Mouse (Mus musculus): ENCODE measurements around the gene Ano2. TPM values are rescaled to one million over a fixed set of nuclear protein-coding genes. Genes with fewer than 3 reads are reported as not detected.

Ano2 gene
- total and polyA plus RNA-seq, 3 experiments, result not detected

- Histone ChIP-seq H3K4me1 (ENCODE audit: control insufficient read depth in 1 of 2, insufficient read depth in 2 of 2) (peaks cover 0 to 3% of the 10 kb centered on the region in 2 experiments; a peak in 2 of 4 replicates), H3K4me2 (ENCODE audit: insufficient read depth, low read depth, poor library complexity, severe bottlenecking) (no peak overlapping the region), H3K27me3 (replicated peaks) (peaks cover 76% of the 10 kb centered on the region), H3K9me3 (replicated peaks; ENCODE audit: low read length) (no peaks in the 10 kb centered on the region), H3K79me2 (replicated peaks; ENCODE audit: control insufficient read depth, extremely low read depth, insufficient read depth, poor library complexity, severe bottlenecking) (no peaks in the 10 kb centered on the region), H3K27ac (ENCODE audit: insufficient read depth, low read depth) (no peak overlapping the region), H3K9ac (ENCODE audit: insufficient read depth, low read depth) (no peak overlapping the region), H3K4me3 (replicated peaks in 1 of 3; ENCODE audit: low read depth in 2 of 3, low read length in 2 of 3, poor library complexity in 1 of 3) (no peak overlapping the region), H3K36me3 (replicated peaks in 1 of 2; ENCODE audit: control insufficient read depth in 1 of 2, insufficient read depth in 1 of 2, low read length in 1 of 2) (no peaks in the 10 kb centered on the region)
- DNase-seq (ENCODE audit: extremely low read depth), result no peak
- no peak for TF ChIP-seq MAZ (IDR thresholded peaks at IDR 0.05; ENCODE audit: low read depth, low read length)
- TF ChIP-seq USF2 (conservative IDR thresholded peaks at IDR 0.05; ENCODE audit: low read depth, low read length), result no peak
- no peak for TF ChIP-seq BHLHE40 (IDR thresholded peaks at IDR 0.05; ENCODE audit: low read depth, low read length)
- no peak for TF ChIP-seq MAX (IDR thresholded peaks at IDR 0.05; ENCODE audit: low read length)
- TF ChIP-seq JUN (IDR thresholded peaks at IDR 0.05; ENCODE audit: insufficient read depth, low read depth, low read length), result no peak
- TF ChIP-seq CTCF (conservative IDR thresholded peaks at IDR 0.05 in 1 of 2, IDR thresholded peaks at IDR 0.05 in 1 of 2; ENCODE audit: low read depth in 2 of 2, low read length in 2 of 2), result no peak
- no peak for TF ChIP-seq EP300 (IDR thresholded peaks at IDR 0.05; ENCODE audit: low read length)
- TF ChIP-seq ZC3H11A (IDR thresholded peaks at IDR 0.05; ENCODE audit: low read depth, low read length), result no peak
- TF ChIP-seq ZKSCAN1 (IDR thresholded peaks at IDR 0.05; ENCODE audit: borderline replicate concordance, low read depth, low read length), result no peak
- no peak for TF ChIP-seq MXI1 (IDR thresholded peaks at IDR 0.05; ENCODE audit: low read depth, low read length)
- TF ChIP-seq USF1 (IDR thresholded peaks at IDR 0.05; ENCODE audit: low read depth, low read length), result no peak
- dilution Hi-C loops (cut with MboI; ENCODE audit: extremely low pct_ligation_motif_present, extremely low pct_unique_long_range_greater_than_20kb, low sequenced_read_pairs), result no loop called here
- in situ Hi-C loops (cut with MboI; ENCODE audit: low pct_ligation_motif_present, low pct_unique_long_range_greater_than_20kb, low sequenced_read_pairs), result no loop called here
These were observed 161.0 kb downstream of the Ano2 start for GRCm38 (mm10) chr6:125851196-125851595.

- Histone ChIP-seq H3K9ac (ENCODE audit: insufficient read depth, low read depth) (no peak overlapping the region), H3K4me1 (ENCODE audit: control insufficient read depth in 1 of 2, insufficient read depth in 2 of 2) (no peaks in the 10 kb centered on the region), H3K4me2 (ENCODE audit: insufficient read depth, low read depth, poor library complexity, severe bottlenecking) (no peak overlapping the region), H3K9me3 (replicated peaks; ENCODE audit: low read length) (no peaks in the 10 kb centered on the region), H3K4me3 (replicated peaks in 1 of 3; ENCODE audit: low read depth in 2 of 3, low read length in 2 of 3, poor library complexity in 1 of 3) (no peak overlapping the region), H3K79me2 (replicated peaks; ENCODE audit: control insufficient read depth, extremely low read depth, insufficient read depth, poor library complexity, severe bottlenecking) (no peaks in the 10 kb centered on the region), H3K27ac (ENCODE audit: insufficient read depth, low read depth) (no peak overlapping the region), H3K36me3 (replicated peaks in 1 of 2; ENCODE audit: control insufficient read depth in 1 of 2, insufficient read depth in 1 of 2, low read length in 1 of 2) (no peaks in the 10 kb centered on the region), H3K27me3 (replicated peaks) (peaks cover 78% of the 10 kb centered on the region)
- TF ChIP-seq CTCF (conservative IDR thresholded peaks at IDR 0.05 in 1 of 2, IDR thresholded peaks at IDR 0.05 in 1 of 2; ENCODE audit: low read depth in 2 of 2, low read length in 2 of 2) (no peak), ZC3H11A (IDR thresholded peaks at IDR 0.05; ENCODE audit: low read depth, low read length) (no peak), POLR2A (IDR thresholded peaks at IDR 0.05; ENCODE audit: low read depth, low read length) (no peak), TBP (conservative IDR thresholded peaks at IDR 0.05; ENCODE audit: low read depth, low read length) (no peak), MYC (IDR thresholded peaks at IDR 0.05; ENCODE audit: low read depth, low read length) (no peak)
- no peak for DNase-seq (ENCODE audit: extremely low read depth)
- in situ Hi-C loops (cut with MboI; ENCODE audit: low pct_ligation_motif_present, low pct_unique_long_range_greater_than_20kb, low sequenced_read_pairs) (no loop called here), dilution Hi-C loops (cut with MboI; ENCODE audit: extremely low pct_ligation_motif_present, extremely low pct_unique_long_range_greater_than_20kb, low sequenced_read_pairs) (no loop called here)
These were observed 168.1 kb downstream of the Ano2 start for GRCm38 (mm10) chr6:125858294-125858693.

- H3K9ac ChIP-seq (ENCODE audit: insufficient read depth, low read depth), result no peak overlapping the region
- peak; percentile 2 for DNase-seq (ENCODE audit: extremely low read depth)
- dilution Hi-C loops (cut with MboI; ENCODE audit: extremely low pct_ligation_motif_present, extremely low pct_unique_long_range_greater_than_20kb, low sequenced_read_pairs) (no loop called here), in situ Hi-C loops (cut with MboI; ENCODE audit: low pct_ligation_motif_present, low pct_unique_long_range_greater_than_20kb, low sequenced_read_pairs) (no loop called here)
- no peaks in the 10 kb centered on the region for H3K9me3 ChIP-seq (replicated peaks; ENCODE audit: low read length)
- peaks cover 89% of the 10 kb centered on the region for H3K27me3 ChIP-seq (replicated peaks)
- TF ChIP-seq BHLHE40 (IDR thresholded peaks at IDR 0.05; ENCODE audit: low read depth, low read length), result no peak
- peak; percentile 19; the same call in 1 of the 2 replicates for TF ChIP-seq RAD21 (IDR thresholded peaks at IDR 0.05; ENCODE audit: low read depth, low read length)
- no peak for TF ChIP-seq PAX5 (IDR thresholded peaks at IDR 0.05; ENCODE audit: low read length)
- TF ChIP-seq CTCF (conservative IDR thresholded peaks at IDR 0.05 in 1 of 2, IDR thresholded peaks at IDR 0.05 in 1 of 2; ENCODE audit: low read depth in 2 of 2, low read length in 2 of 2), result peak in 1 of 2 experiments; percentile 50; a peak in 2 of 4 replicates
- peak; percentile 20; the same call in 1 of the 2 replicates for TF ChIP-seq SMC3 (IDR thresholded peaks at IDR 0.05; ENCODE audit: low read depth, low read length)
- H3K27ac ChIP-seq (ENCODE audit: insufficient read depth, low read depth), result no peak overlapping the region
- H3K4me3 ChIP-seq (replicated peaks in 1 of 3; ENCODE audit: low read depth in 2 of 3, low read length in 2 of 3, poor library complexity in 1 of 3), result no peak overlapping the region
- no peaks in the 10 kb centered on the region for H3K79me2 ChIP-seq (replicated peaks; ENCODE audit: control insufficient read depth, extremely low read depth, insufficient read depth, poor library complexity, severe bottlenecking)
- H3K4me2 ChIP-seq (ENCODE audit: insufficient read depth, low read depth, poor library complexity, severe bottlenecking), result no peak overlapping the region
- H3K36me3 ChIP-seq (replicated peaks in 1 of 2; ENCODE audit: control insufficient read depth in 1 of 2, insufficient read depth in 1 of 2, low read length in 1 of 2), result no peaks in the 10 kb centered on the region
- H3K4me1 ChIP-seq (ENCODE audit: control insufficient read depth in 1 of 2, insufficient read depth in 2 of 2), result no peaks in the 10 kb centered on the region
These were observed 178.3 kb downstream of the Ano2 start for GRCm38 (mm10) chr6:125868516-125868915.
